In the genomic region with DNA sequence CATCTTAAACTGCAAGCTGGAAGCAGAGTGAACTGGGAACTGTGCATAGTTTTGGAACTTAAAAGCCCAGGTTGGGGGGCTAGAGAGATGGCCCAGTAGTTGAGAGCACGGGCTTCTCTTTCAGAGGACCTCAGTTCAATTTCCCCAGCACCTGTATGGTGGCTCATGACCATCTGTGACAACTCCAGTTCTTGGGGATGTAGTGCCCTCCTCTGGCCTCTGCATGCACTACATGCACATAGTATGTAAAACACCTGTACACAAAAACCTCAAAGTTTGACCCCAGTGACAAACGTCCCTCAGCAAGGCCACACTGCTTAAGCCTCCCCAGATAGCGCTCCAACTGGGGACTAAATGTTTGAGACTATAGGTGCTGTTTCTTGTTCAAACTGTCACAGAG, we compare ENCODE assay signal across 9 mouse cellular contexts. TPM values are rescaled to one million over a fixed set of nuclear protein-coding genes. Genes with fewer than 3 reads are reported as not detected.
DNase-seq lines count a peak whose midpoint lies in the region; ATAC-seq lines count a peak whose summit lies in the region.
"Had no signal": no experiment of that assay in that cellular context is flagged by ENCODE, and none has a peak within 500 bp of the region (broad histone marks: within the 10 kb centered on the region; RNA-seq: fewer than 3 reads in every experiment).

No protein-coding gene starts in this region.

- H3K9ac ChIP-seq in liver, embryonic 13.5 days: no peak overlapping the region
- H3K9ac ChIP-seq: limb, embryonic 12.5 days had no signal

- peak; percentile 36 for DNase-seq in kidney, adult 18-20 months
- no peak for DNase-seq in kidney, adult 11 months
- peak; percentile 47 for DNase-seq in CD4-positive helper T cell, adult 2 months (ENCODE audit: low read depth, low spot score)
- peak; percentile 28 for DNase-seq in liver, embryonic 13.5 days
- no peak for DNase-seq in MN1 (ENCODE audit: low spot score)
- no peak for DNase-seq in adrenal gland, postnatal 4 days (ENCODE audit: low spot score in 2 of 2)
- no peak for DNase-seq in right cerebral cortex, postnatal 36 days (ENCODE audit: low spot score in 2 of 2)

- H3K27ac ChIP-seq in liver, embryonic 13.5 days: no peak overlapping the region
- H3K27ac ChIP-seq: limb, embryonic 12.5 days had no signal

- WGBS in liver, embryonic 13.5 days (ENCODE audit: insufficient replicate concordance): 31% methylated on average over 3 of the region's 3 CpGs

- H3K9me3 ChIP-seq in liver, embryonic 13.5 days (replicated peaks): no peaks in the 10 kb centered on the region
- H3K9me3 ChIP-seq: limb, embryonic 12.5 days had no signal

- no peak overlapping the region for H3K4me3 ChIP-seq in liver, embryonic 13.5 days (replicated peaks)
- H3K4me3 ChIP-seq: limb, embryonic 12.5 days had no signal

- H3K4me1 ChIP-seq in liver, embryonic 13.5 days (replicated peaks): peaks cover 8% of the 10 kb centered on the region
- H3K4me1 ChIP-seq: limb, embryonic 12.5 days had no signal

- ATAC-seq in activated CD4-positive, CD25-positive, alpha-beta regulatory T cell, adult 4 months: peak; percentile 55
- ATAC-seq in liver, embryonic 13.5 days (ENCODE audit: low read depth): peak; percentile 53; the same call in 1 of the 2 replicates

- no peak overlapping the region for H3K4me2 ChIP-seq in liver, embryonic 13.5 days
- H3K4me2 ChIP-seq: limb, embryonic 12.5 days had no signal

- H3K27me3 ChIP-seq in liver, embryonic 13.5 days: 0 out of 2 replicates have a peak, but pooled peaks cover 9% of the 10 kb centered on the region
- H3K27me3 ChIP-seq: limb, embryonic 12.5 days had no signal

- H3K36me3 ChIP-seq in liver, embryonic 13.5 days: peaks cover 47% of the 10 kb centered on the region

RNA-seq across cellular contexts. Expression of gene Adra1d, which starts 35.0 kb away (rescaled TPM):
- not detected for polyA plus RNA-seq in activated CD4-positive, CD25-positive, alpha-beta regulatory T cell, adult 4 months (2017; shearing (Covaris generic))
- polyA plus RNA-seq in liver, embryonic 13.5 days (2015; fragmentation: Nextera tagmentation; extraction: Ambion mirVana): 0.40 and 0.53 TPM in 2 replicates
- 10 to 100 TPM; 14.3 to 17.1 TPM for total RNA-seq in adrenal gland, postnatal 4 days (2021)
- polyA plus RNA-seq: limb, embryonic 12.5 days had no signal

RNA-seq across cellular contexts. Expression of gene Smox, which starts 35.8 kb away (rescaled TPM):
- polyA plus RNA-seq in activated CD4-positive, CD25-positive, alpha-beta regulatory T cell, adult 4 months (2017; shearing (Covaris generic)): 10 to 100 TPM in 1 of 2 experiments, 1 to 10 TPM in 1; 8.1 to 13.2 TPM
- 109 and 113 TPM in 2 replicates for polyA plus RNA-seq in liver, embryonic 13.5 days (2015; fragmentation: Nextera tagmentation; extraction: Ambion mirVana)
- 10 to 100 TPM; 27.8 to 29.9 TPM for total RNA-seq in adrenal gland, postnatal 4 days (2021)

Comparison
In these comparisons a context has a peak if more than half of its experiments do, and no peak if none do; other contexts are left out.
1. DNase-seq: peak in kidney, adult 18-20 months (single experiment), CD4-positive helper T cell, adult 2 months (single experiment) and liver, embryonic 13.5 days (single experiment); none in kidney, adult 11 months (single experiment), MN1 (single experiment), adrenal gland, postnatal 4 days (0 of 2) and right cerebral cortex, postnatal 36 days (0 of 2).